Mouse (Mus musculus) hindbrain, embryonic 11.5 days (tissue): ENCODE measurements around the gene Thada. TPM values are rescaled to one million over a fixed set of nuclear protein-coding genes. Genes with fewer than 3 reads are reported as not detected.

Source experiments
- ATAC-seq: fragments of 200-750 bp; cut with Nextera tagmentation; 2 replicates; pipeline ENCODE4 v1.8.0; 2017; ENCODE audit warnings: mild to moderate bottlenecking, moderate TSS enrichment, moderate library complexity; ENCODE audit not compliant: low FRiP score
- DNase-seq: peaks from one replicate; pipeline ENCODE4 v3.0.0-alpha.2; 2015; ENCODE audit warnings: low spot score
- H3K27ac ChIP-seq: fragments of 300-500 bp; sonication (generic); 2 replicates; pipeline ENCODE4 v1.5.1; 2014; ENCODE audit warnings: mild to moderate bottlenecking, low read depth, low read length
- H3K27me3 ChIP-seq: fragments of 300-500 bp; sonication (generic); 2 replicates; pipeline ENCODE4 v1.6.1; 2014; ENCODE audit warnings: mild to moderate bottlenecking, low read length, moderate library complexity, mixed read lengths; ENCODE audit not compliant: control insufficient read depth, insufficient read depth
- H3K36me3 ChIP-seq: fragments of 300-500 bp; sonication (generic); 2 replicates; pipeline ENCODE4 v1.6.1; 2014; ENCODE audit warnings: mild to moderate bottlenecking, low read length, moderate library complexity, mixed read lengths; ENCODE audit not compliant: control insufficient read depth, insufficient read depth
- H3K4me1 ChIP-seq: fragments of 300-500 bp; sonication (generic); replicated peaks from 2 replicates; pipeline ENCODE4 v1.6.1; 2014; ENCODE audit warnings: low read length, mixed read lengths; ENCODE audit not compliant: control insufficient read depth, insufficient read depth
- H3K4me2 ChIP-seq: fragments of 300-500 bp; sonication (generic); replicated peaks from 2 replicates; pipeline ENCODE4 v1.6.1; 2014; ENCODE audit warnings: mild to moderate bottlenecking, low read depth, low read length
- H3K4me3 ChIP-seq: fragments of 300-500 bp; sonication (generic); 2 replicates; pipeline ENCODE4 v1.5.1; 2014; ENCODE audit warnings: low read depth, low read length
- H3K9ac ChIP-seq: fragments of 300-500 bp; sonication (generic); 2 replicates; pipeline ENCODE4 v1.6.1; 2014; ENCODE audit warnings: low read depth, low read length
- H3K9me3 ChIP-seq: fragments of 300-500 bp; sonication (generic); 2 replicates; pipeline ENCODE4 v1.6.1; 2016; ENCODE audit warnings: low read length; ENCODE audit not compliant: control insufficient read depth
- WGBS: fragments of 180-500 bp; shearing (Covaris S2); extraction: QIAGEN DNeasy Blood & Tissue Kit; methylation state at CpG from one replicate; pipeline ENCODE4 v1.1.7; 2014; 5-methylcytosine and 5-hydroxymethylcytosine counted together
- polyA plus RNA-seq: library from polyadenylated mRNA; unstranded; fragments of >200 nt; fragmentation: Nextera tagmentation; extraction: Ambion mirVana; gene quantifications from 2 replicates; pipeline ENCODE4 v1.2.1, GENCODE M21; 2014

Thada gene
- polyA plus RNA-seq, 1 experiment from 2014 or later: 13.1 TPM

DNA sequence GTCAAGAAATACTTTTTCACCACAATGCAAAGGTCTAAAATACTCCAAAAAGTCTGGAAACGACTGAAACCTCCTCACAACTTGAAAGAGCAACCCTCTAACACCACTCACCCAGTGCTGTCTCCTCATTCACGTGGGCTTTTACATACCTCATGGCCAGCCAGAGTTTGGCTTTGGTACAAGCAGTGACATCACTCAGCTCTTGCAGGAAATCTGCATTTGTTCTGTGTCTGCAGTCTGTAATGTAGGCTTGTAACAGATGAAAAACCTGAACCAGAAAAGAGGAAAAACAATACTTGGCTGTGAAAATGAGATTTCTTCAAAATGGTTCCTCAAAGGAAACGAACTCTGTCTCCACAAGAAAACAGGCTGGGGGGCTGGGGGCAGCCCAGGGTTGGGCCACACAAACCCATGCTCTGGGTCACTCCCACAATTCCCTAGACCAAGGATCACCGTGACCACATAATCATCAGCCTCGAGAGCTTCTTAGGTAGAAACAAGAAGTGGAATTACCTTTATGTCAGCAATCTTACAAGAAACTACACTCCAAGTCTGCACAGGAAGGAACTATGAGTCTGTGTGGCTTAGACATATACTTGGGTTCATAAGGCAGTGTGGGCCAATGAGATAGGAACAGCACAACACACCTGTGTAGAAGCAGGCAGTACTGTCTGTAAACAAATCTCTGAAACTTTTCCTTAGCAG lies 193.3 kb downstream of the Thada start:
- Histone ChIP-seq H3K9me3 (no peaks in the 10 kb centered on the region), H3K27ac (no peak overlapping the region), H3K4me3 (no peak overlapping the region), H3K4me1 (no peaks in the 10 kb centered on the region), H3K27me3 (no peaks in the 10 kb centered on the region), H3K36me3 (no peaks in the 10 kb centered on the region), H3K9ac (no peak overlapping the region), H3K4me2 (no peak overlapping the region)
- ATAC-seq: no peak
- DNase-seq: no peak
- 88% methylated on average over 5 of the region's 5 CpGs for WGBS

DNA sequence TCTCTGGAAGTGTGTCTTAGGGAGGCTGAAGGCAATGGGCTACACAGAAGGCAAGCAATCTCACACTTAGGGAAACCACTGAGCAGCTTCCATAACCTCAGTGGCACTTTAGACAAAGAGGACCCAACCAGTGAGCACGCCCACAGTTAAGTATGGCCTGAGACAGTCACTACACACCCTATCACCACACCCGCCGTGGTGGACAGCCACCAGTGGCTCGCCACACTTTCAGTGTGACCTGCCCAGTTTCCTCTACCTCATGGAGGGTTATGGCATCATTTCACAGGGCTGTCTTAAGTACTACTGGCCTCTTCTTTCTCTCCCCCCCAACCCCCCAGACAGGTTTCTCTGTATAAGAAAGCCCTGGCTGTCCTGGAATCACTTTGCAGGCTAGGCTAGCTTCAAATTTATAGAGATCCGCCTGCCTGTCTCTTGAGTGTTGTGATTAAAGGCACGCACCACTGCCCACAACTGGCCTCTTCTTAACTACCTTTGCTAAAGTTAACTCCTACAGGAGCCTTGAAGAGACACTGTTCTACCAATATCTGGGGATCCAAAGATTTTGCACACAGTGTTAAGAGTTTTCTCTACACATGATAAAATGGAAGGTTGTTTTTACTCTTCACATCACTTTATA lies 194.3 kb downstream of the Thada start:
- H3K4me2 ChIP-seq: no peak overlapping the region
- H3K36me3 ChIP-seq: no peaks in the 10 kb centered on the region
- no peak for DNase-seq
- H3K4me1 ChIP-seq: no peaks in the 10 kb centered on the region
- no peak overlapping the region for H3K27ac ChIP-seq
- no peaks in the 10 kb centered on the region for H3K27me3 ChIP-seq
- no peak overlapping the region for H3K9ac ChIP-seq
- H3K4me3 ChIP-seq: no peak overlapping the region
- H3K9me3 ChIP-seq: no peaks in the 10 kb centered on the region
- WGBS: 96% methylated on average over 6 of the region's 6 CpGs
- ATAC-seq: no peak

DNA sequence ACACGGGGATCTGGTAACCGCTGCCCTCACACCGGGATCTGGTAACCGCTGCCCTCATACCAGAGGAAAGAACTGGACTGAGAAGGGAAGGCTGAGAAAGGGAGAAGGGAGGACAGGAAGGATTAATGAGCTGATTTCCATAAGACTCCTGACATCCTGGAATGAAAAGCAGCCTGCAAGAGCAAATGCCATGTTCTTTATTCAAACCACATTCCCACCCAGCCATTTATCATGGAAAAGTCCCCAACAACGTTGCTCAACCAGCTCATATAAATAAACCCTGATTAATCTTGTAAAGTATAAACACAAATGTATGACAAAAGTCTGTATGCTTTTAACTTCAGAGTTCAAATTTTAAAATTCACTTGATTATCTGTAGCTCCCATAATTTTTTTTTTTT lies 196.3 kb downstream of the Thada start:
- WGBS: 87% methylated on average over 5 of the region's 5 CpGs
- no peak overlapping the region for H3K4me2 ChIP-seq

DNA sequence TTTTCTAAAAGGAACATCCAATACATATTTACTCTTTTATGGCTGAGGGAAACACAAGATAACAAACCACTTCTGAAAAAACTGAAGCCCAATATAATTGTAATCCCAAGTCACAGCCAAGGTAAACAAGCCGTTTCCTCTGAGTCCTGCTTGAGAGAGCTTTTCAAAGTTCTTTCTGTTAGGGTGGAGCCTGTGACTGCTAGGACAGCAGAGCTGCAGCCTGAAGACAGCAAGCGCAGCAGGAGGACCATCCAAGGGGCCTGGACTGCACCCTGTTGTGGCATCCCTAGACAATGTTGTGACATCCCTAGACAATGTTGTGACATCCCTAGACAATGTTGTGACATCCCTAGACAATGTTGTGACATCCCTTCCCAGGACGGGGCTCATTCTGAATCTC lies 197.6 kb downstream of the Thada start:
- DNase-seq (no peak), ATAC-seq (no peak)
- Histone ChIP-seq H3K9ac (no peak overlapping the region), H3K27ac (no peak overlapping the region), H3K36me3 (no peaks in the 10 kb centered on the region), H3K4me3 (no peak overlapping the region), H3K4me2 (no peak overlapping the region), H3K27me3 (no peaks in the 10 kb centered on the region), H3K4me1 (no peaks in the 10 kb centered on the region), H3K9me3 (no peaks in the 10 kb centered on the region)
- 85% methylated on average over 3 of the region's 3 CpGs for WGBS

More for the DNA sequence above, 196.3 kb downstream of the Thada start:
- no peaks in the 10 kb centered on the region for H3K4me1 ChIP-seq
- H3K9ac ChIP-seq: no peak overlapping the region
- H3K27ac ChIP-seq: no peak overlapping the region
- DNase-seq (no peak), ATAC-seq (no peak)
- no peak overlapping the region for H3K4me3 ChIP-seq
- no peaks in the 10 kb centered on the region for H3K36me3 ChIP-seq
- H3K27me3 ChIP-seq: no peaks in the 10 kb centered on the region
- no peaks in the 10 kb centered on the region for H3K9me3 ChIP-seq

DNA sequence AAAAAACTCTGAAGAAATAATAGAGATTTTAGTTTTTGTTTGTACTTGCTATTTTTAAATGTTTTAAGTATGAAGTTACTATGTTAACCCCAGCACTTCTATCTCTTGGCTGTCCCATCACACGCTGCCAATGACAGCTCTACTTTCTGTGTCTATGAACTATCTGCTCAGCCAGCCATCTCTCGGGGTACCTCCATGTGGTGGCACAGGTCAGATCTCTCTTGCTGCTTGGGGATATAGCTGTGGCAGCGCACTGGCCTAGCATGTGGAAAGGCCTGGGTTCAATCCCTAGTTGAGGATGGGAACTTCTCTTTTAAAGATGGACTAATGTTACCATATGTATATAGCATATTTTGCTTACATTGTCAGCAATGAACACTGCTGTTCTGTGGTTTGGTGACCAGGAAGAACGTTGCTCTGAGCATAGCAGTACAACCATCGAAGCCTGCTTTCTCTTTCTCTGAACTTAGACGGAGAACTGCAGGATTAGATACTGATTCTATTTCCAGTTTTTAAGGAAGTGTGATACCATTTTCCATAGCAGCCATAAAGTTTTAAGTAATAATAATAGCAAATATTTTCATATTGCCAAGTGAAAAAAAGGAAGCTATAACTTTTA lies 198.4 kb downstream of the Thada start:
- Histone ChIP-seq H3K4me2 (no peak overlapping the region), H3K27ac (no peak overlapping the region), H3K9ac (no peak overlapping the region), H3K4me3 (no peak overlapping the region), H3K4me1 (no peaks in the 10 kb centered on the region), H3K27me3 (no peaks in the 10 kb centered on the region), H3K36me3 (no peaks in the 10 kb centered on the region), H3K9me3 (no peaks in the 10 kb centered on the region)
- ATAC-seq (no peak), DNase-seq (no peak)
- 94% methylated on average over 6 of the region's 6 CpGs for WGBS

DNA sequence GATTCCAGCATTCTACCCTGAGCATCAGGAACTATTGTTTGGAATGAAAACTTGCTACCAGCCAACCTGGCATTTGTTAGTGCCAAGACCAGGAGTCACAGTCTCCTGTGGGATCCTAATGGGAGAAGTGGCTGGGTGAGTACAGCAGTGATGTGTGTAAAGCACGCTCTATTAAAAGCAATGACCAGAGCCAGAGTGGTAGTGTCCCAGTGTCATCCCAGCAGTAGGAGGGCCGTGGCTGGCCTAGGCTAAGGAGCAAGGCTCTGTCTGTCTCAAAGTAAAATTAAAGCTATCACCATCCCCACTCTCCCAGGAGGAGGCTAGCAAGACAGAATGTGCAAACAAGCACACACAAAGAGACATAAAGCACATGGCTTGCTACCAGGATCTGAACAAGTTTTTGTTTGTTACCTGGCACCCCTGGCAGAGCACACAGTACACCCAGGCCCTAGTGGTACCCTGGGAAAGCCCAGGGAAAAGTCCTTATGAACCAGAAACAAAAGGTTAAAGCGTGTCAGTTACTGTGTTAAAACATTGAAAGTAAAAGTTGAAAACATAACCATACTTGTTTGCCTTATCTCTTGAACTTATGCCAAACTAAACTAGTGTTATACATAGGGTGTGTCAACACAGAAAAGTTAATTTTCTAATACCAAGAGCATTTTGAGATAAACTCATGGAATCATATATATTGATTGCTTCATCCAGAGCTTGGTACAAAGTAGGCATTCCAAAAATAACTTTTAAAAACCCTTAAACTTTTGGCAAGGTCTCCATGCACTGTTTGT lies 199.7 kb downstream of the Thada start:
- no peak overlapping the region for H3K4me3 ChIP-seq
- no peaks in the 10 kb centered on the region for H3K27me3 ChIP-seq
- DNase-seq (no peak), ATAC-seq (no peak)
- no peak overlapping the region for H3K9ac ChIP-seq
- no peaks in the 10 kb centered on the region for H3K4me1 ChIP-seq
- no peak overlapping the region for H3K4me2 ChIP-seq
- 87% methylated on average over 3 of the region's 3 CpGs for WGBS
- no peak overlapping the region for H3K27ac ChIP-seq
- no peaks in the 10 kb centered on the region for H3K9me3 ChIP-seq
- H3K36me3 ChIP-seq: no peaks in the 10 kb centered on the region

DNA sequence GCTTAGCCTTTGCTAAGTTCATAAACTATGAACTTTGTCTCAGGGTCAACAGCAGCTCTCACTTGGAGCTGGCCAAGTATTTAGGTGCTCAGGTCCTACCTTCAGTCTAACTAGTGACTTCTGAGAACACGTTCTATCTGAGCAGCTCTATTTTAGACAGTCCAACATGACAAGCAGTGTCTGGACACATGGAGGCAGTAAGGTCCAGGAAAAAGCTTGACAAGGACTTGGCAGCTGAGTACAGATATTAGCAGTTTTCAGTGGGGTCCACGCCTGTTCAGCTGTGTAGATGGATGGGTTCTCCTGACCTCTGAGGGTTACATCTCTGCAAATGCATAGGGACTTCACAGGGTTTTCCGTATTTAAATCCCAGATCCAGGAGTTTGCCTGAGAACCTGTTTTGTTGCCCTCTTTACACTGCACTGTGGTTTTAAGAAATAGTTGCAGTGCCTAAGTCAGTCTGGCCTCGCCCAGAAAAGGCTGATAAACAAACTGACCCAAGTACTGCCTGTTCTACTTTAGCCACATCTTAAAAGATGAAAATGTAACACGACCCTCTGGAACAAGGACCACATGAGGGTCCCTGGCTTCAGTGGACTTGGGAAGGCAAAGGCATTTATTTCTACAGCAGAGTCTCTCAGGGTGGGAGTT lies 200.4 kb downstream of the Thada start:
- no peak overlapping the region for H3K4me3 ChIP-seq
- DNase-seq: no peak
- no peak overlapping the region for H3K4me2 ChIP-seq
- no peak overlapping the region for H3K9ac ChIP-seq
- H3K27ac ChIP-seq: no peak overlapping the region
- H3K9me3 ChIP-seq: no peaks in the 10 kb centered on the region
- no peak for ATAC-seq
- no peaks in the 10 kb centered on the region for H3K4me1 ChIP-seq
- 79% methylated on average over 5 of the region's 5 CpGs for WGBS
- no peaks in the 10 kb centered on the region for H3K36me3 ChIP-seq
- no peaks in the 10 kb centered on the region for H3K27me3 ChIP-seq

DNA sequence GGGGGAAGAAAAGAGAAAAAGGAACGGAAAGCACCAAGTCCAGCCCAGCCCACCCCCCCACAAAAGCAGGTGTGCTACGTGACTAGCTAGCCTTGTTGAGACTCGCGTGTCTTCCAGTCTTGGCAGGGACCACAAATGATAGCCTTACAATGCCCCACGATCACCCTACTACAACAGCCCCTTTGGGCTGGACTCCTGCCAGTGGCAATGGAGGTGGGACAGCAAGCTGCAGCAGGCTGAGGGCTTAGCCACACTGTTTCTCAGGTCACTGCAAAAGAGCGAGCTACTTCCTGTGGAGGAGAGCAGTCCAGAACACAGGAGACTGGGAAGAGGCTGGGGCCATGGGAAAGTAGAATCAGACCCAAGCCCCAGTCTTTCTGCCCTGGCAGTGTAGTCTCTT lies 201.7 kb downstream of the Thada start:
- Histone ChIP-seq H3K27me3 (no peaks in the 10 kb centered on the region), H3K9me3 (no peaks in the 10 kb centered on the region), H3K4me3 (no peak overlapping the region), H3K4me1 (no peaks in the 10 kb centered on the region), H3K27ac (no peak overlapping the region), H3K4me2 (no peak overlapping the region), H3K9ac (no peak overlapping the region), H3K36me3 (no peaks in the 10 kb centered on the region)
- WGBS: 92% methylated on average over 6 of the region's 6 CpGs
- DNase-seq (no peak), ATAC-seq (no peak)
